Mouse (Mus musculus) forebrain, embryonic 11.5 days (tissue): ENCODE results near the gene G3bp1. TPM values are rescaled to one million over a fixed set of nuclear protein-coding genes. Genes with fewer than 3 reads are reported as not detected.

Source experiments
- ATAC-seq: fragments of 200-750 bp; cut with Nextera tagmentation; replicated peaks from 2 replicates; pipeline ENCODE4 v1.8.0; 2017; ENCODE audit warnings: moderate TSS enrichment; ENCODE audit not compliant: low FRiP score
- DNase-seq: peaks from one replicate; pipeline ENCODE4 v3.0.0-alpha.2; 2017; ENCODE audit warnings: low spot score
- H3K27ac ChIP-seq: fragments of 300-500 bp; sonication (generic); 2 replicates; pipeline ENCODE4 v1.5.1; 2014; ENCODE audit warnings: low read depth, low read length
- H3K27me3 ChIP-seq: fragments of 300-500 bp; sonication (generic); 2 replicates; pipeline ENCODE4 v1.6.1; 2014; ENCODE audit warnings: mild to moderate bottlenecking, low read length, mixed read lengths; ENCODE audit not compliant: control insufficient read depth, insufficient read depth
- H3K36me3 ChIP-seq: fragments of 300-500 bp; sonication (generic); 2 replicates; pipeline ENCODE4 v1.6.1; 2014; ENCODE audit warnings: mild to moderate bottlenecking, low read length, moderate library complexity, mixed read lengths; ENCODE audit not compliant: control insufficient read depth, insufficient read depth
- H3K4me1 ChIP-seq: fragments of 300-500 bp; sonication (generic); replicated peaks from 2 replicates; pipeline ENCODE4 v1.6.1; 2014; ENCODE audit warnings: low read length, mixed read lengths; ENCODE audit not compliant: control insufficient read depth, insufficient read depth
- H3K4me2 ChIP-seq: fragments of 300-500 bp; sonication (generic); 2 replicates; pipeline ENCODE4 v1.6.1; 2014; ENCODE audit warnings: low read depth, mild to moderate bottlenecking, low read length, moderate library complexity, mixed read lengths; ENCODE audit not compliant: severe bottlenecking
- H3K4me3 ChIP-seq: fragments of 300-500 bp; sonication (generic); 2 replicates; pipeline ENCODE4 v1.5.1; 2014; ENCODE audit warnings: low read depth, low read length
- H3K9ac ChIP-seq: fragments of 300-500 bp; sonication (generic); 2 replicates; pipeline ENCODE4 v1.6.1; 2014; ENCODE audit warnings: low read length
- H3K9me3 ChIP-seq: fragments of 300-500 bp; sonication (generic); 2 replicates; pipeline ENCODE4 v1.6.1; 2016; ENCODE audit warnings: low read length, mixed read lengths; ENCODE audit not compliant: control insufficient read depth
- WGBS: fragments of 180-500 bp; shearing (Covaris S2); extraction: QIAGEN DNeasy Blood & Tissue Kit; methylation state at CpG from one replicate; pipeline ENCODE4 v1.1.7; 2014; 5-methylcytosine and 5-hydroxymethylcytosine counted together
- polyA plus RNA-seq: library from polyadenylated mRNA; unstranded; fragments of >200 nt; fragmentation: Nextera tagmentation; extraction: Ambion mirVana; gene quantifications from 2 replicates; pipeline ENCODE4 v1.2.1, GENCODE M21; 2014

G3bp1 gene
- polyA plus RNA-seq, 1 experiment from 2014 or later: 267 TPM

DNA sequence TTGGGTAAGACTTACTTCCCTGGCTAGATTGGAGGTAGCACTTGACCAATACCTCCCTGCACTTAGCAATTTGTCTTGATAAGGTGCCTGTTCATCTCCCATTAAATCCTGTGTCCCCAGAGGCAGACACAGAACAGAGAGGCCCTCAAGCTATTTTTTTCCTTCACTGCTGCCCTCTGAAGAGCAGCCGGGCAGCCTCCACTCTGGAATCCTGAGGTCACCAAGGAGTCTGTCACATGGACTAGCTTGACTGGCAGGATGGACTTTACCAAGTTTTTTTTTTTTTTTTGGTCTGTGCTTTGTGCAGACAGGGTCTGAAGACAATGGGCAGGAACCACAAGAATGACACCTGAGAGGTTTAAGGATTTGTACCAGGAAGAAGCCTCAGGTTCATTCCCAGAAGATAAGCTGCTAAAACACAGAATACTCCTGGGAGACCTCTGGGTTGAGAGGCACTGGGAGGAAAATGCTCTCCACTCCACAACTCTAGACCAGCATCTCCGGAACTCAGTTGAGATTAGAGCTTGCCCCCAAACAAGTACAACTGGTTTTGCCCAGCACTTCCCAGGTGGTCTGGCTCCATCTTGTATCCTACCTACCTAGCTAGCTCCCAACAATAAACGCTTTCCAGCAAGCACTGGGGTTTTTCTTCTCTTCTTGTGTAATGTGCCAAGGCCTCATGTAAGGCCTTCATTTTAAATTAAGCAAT, 9.5 kb upstream of the G3bp1 start:
- Histone ChIP-seq H3K4me1 (peaks cover 7% of the 10 kb centered on the region; the same call in 1 of the 2 replicates), H3K4me2 (peak overlapping the region; percentile 82), H3K36me3 (no peaks in the 10 kb centered on the region), H3K27ac (no peak overlapping the region), H3K9me3 (no peaks in the 10 kb centered on the region), H3K27me3 (no peaks in the 10 kb centered on the region), H3K9ac (peak overlapping the region; percentile 68), H3K4me3 (peak overlapping the region; percentile 67)
- ATAC-seq (no peak), DNase-seq (no peak)
- WGBS: 30% methylated on average over 3 of the region's 3 CpGs

DNA sequence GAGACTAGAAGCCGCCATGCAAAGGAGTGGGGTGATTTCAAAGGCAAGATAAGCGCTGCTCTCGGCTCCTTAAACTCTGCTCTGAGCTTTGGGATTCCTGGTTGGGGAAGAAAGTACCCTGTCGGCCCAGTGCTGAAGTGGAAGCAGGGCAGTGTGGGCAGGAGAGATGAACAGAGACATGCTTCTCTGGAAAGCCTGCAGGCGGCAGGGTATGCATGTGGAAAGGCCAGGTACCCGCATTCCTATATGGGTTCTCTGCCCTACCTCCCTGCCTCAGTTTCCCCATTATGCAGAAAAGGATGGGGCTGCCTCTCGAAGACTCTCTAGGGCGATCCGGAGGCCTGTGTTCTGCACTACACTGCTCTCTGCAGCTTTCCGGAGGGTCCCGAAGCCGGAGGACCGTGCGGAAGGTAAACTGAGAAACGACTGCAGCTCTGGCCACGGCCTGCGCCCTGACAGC, 8.9 kb upstream of the G3bp1 start:
- no peaks in the 10 kb centered on the region for H3K36me3 ChIP-seq
- H3K27me3 ChIP-seq: no peaks in the 10 kb centered on the region
- H3K4me3 ChIP-seq: peak overlapping the region; percentile 67
- DNase-seq (no peak), ATAC-seq (peak; percentile 69)
- H3K4me1 ChIP-seq: peaks cover 7% of the 10 kb centered on the region; the same call in 1 of the 2 replicates
- under 1% methylated on average over 17 of the region's 17 CpGs for WGBS
- H3K9me3 ChIP-seq: no peaks in the 10 kb centered on the region
- 0 out of 2 replicates have a peak overlapping the region, but pooled peaks have one; percentile 2 for H3K27ac ChIP-seq
- peak overlapping the region; percentile 68 for H3K9ac ChIP-seq
- peak overlapping the region; percentile 82 for H3K4me2 ChIP-seq

DNA sequence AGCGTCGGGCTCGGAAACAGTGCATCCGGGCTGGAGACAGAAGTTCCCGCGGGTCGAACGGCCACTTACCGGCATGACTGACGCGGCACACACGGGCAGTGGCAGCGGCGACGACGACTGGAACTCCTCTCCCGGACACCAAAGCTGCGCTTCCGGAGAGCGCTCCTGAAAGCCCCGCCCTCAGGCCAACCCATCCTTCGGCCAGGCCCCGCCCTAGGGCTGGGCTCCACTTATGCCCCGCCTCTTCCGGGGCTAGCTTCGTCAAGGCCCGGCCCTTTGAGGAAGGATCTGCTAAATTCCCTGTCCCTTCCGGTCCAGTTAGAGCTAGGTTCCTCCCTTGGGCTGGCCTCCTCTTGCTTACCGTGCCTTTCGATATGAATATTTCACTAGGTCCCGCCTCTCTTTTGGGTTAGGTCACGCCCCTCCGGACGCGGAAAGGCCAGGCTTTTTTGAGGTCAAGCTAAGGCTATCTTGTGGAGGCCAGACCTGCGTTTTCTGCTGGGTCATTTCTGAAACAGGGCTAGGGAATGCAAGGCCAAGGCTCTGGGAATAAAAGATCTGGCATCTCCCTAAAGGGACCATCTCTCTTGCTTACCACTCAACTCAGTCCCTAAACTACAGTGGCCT, 8.4 kb upstream of the G3bp1 start, which contains the start of gene Atox1:
Atox1 (minus strand) TSS at position 221 of the 627 bp plus-strand sequence.
- H3K9me3 ChIP-seq: no peaks in the 10 kb centered on the region
- H3K4me2 ChIP-seq: peak within 1 kb of the TSS; percentile 82
- DNase-seq: peak; percentile 95
- H3K4me1 ChIP-seq: peaks cover 7% of the 10 kb centered on the region; the same call in 1 of the 2 replicates
- H3K4me3 ChIP-seq: peak within 1 kb of the TSS; percentile 67
- H3K9ac ChIP-seq: peak within 1 kb of the TSS; percentile 68
- H3K27me3 ChIP-seq: no peaks in the 10 kb centered on the region
- WGBS: 1% methylated on average over 36 of the region's 36 CpGs
- ATAC-seq: peak; percentile 97
- no peaks in the 10 kb centered on the region for H3K36me3 ChIP-seq
- H3K27ac ChIP-seq: 0 out of 2 replicates have a peak within 1 kb of the TSS, but pooled peaks have one; percentile 9

- no peak for ATAC-seq
- DNase-seq: no peak
- Histone ChIP-seq H3K4me2 (no peak overlapping the region), H3K9ac (no peak overlapping the region), H3K27me3 (no peaks in the 10 kb centered on the region), H3K4me3 (no peak overlapping the region), H3K4me1 (peaks cover 7% of the 10 kb centered on the region; the same call in 1 of the 2 replicates), H3K9me3 (no peaks in the 10 kb centered on the region), H3K36me3 (no peaks in the 10 kb centered on the region), H3K27ac (no peak overlapping the region)
- WGBS: 90% methylated on average over 9 of the region's 9 CpGs
Observed at GRCm38 (mm10) chr11:55462149-55462548, 7.3 kb upstream of the G3bp1 start.

GRCm38 (mm10) chr11:55464707-55465106, 4.8 kb upstream of the G3bp1 start:
- H3K9me3 ChIP-seq: no peaks in the 10 kb centered on the region
- no peak for DNase-seq
- 86% methylated on average over 10 of the region's 10 CpGs for WGBS
- ATAC-seq: no peak
- no peak overlapping the region for H3K4me3 ChIP-seq
- peaks cover 14% of the 10 kb centered on the region; the same call in 1 of the 2 replicates for H3K4me1 ChIP-seq
- no peak overlapping the region for H3K27ac ChIP-seq
- no peak overlapping the region for H3K4me2 ChIP-seq
- no peaks in the 10 kb centered on the region for H3K27me3 ChIP-seq
- no peaks in the 10 kb centered on the region for H3K36me3 ChIP-seq
- H3K9ac ChIP-seq: no peak overlapping the region

- H3K36me3 ChIP-seq: no peaks in the 10 kb centered on the region
- DNase-seq (no peak), ATAC-seq (no peak)
- H3K4me2 ChIP-seq: no peak overlapping the region
- no peak overlapping the region for H3K4me3 ChIP-seq
- H3K9me3 ChIP-seq: no peaks in the 10 kb centered on the region
- no peak overlapping the region for H3K27ac ChIP-seq
- no peaks in the 10 kb centered on the region for H3K27me3 ChIP-seq
- no peak overlapping the region for H3K9ac ChIP-seq
- peaks cover 12% of the 10 kb centered on the region; the same call in 1 of the 2 replicates for H3K4me1 ChIP-seq
- 86% methylated on average over 3 of the region's 3 CpGs for WGBS
Observed at GRCm38 (mm10) chr11:55465177-55465576, 4.3 kb upstream of the G3bp1 start.

DNA sequence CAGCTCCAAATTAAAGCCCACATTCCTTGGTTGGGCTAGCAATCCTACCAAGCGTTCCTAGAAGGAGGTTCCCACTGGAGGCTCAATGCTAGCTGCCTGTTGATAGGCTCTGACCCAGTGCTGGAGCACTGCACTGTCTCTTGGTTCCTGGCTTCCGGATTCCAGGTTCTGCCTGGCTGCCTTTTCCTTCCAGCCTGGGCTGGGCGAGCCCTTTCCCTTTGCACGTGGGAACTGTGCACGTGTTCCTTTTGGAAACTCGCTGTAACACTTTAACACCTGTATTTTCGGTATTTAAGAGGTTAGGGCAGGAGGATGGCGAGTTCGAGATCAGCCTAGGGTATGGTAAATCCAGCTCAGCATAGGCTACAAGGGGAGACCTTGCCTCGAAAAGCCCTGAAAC, 1.5 kb upstream of the G3bp1 start:
- no peak for ATAC-seq
- DNase-seq: no peak
- Histone ChIP-seq H3K9me3 (no peaks in the 10 kb centered on the region), H3K4me3 (peak overlapping the region; percentile 40; the same call in 1 of the 2 replicates), H3K36me3 (no peaks in the 10 kb centered on the region; the same call in 1 of the 2 replicates), H3K27ac (peak overlapping the region; percentile 74; the same call in 1 of the 2 replicates), H3K4me2 (peak overlapping the region; percentile 65; the same call in 1 of the 2 replicates), H3K9ac (peak overlapping the region; percentile 77), H3K4me1 (peaks cover 13% of the 10 kb centered on the region; the same call in 1 of the 2 replicates), H3K27me3 (no peaks in the 10 kb centered on the region)
- WGBS: 75% methylated on average over 10 of the region's 10 CpGs

GRCm38 (mm10) chr11:55468611-55469047, 856 bp upstream of the G3bp1 start:
- H3K4me1 ChIP-seq: peaks cover 13% of the 10 kb centered on the region; the same call in 1 of the 2 replicates
- DNase-seq: peak; percentile 77
- 3% methylated on average over 17 of the region's 17 CpGs for WGBS
- no peaks in the 10 kb centered on the region for H3K27me3 ChIP-seq
- H3K9me3 ChIP-seq: no peaks in the 10 kb centered on the region
- peak overlapping the region; percentile 65 for H3K4me2 ChIP-seq
- peak overlapping the region; percentile 40 for H3K4me3 ChIP-seq
- no peaks in the 10 kb centered on the region; the same call in 1 of the 2 replicates for H3K36me3 ChIP-seq
- H3K9ac ChIP-seq: peak overlapping the region; percentile 77
- peak overlapping the region; percentile 74 for H3K27ac ChIP-seq
- ATAC-seq: peak; percentile 6
